Mouse (Mus musculus): ENCODE measurements at regions not wholly inside any gene's neighbourhood (a gene's known extent, or its start where the extent isn't known, plus 50 kb on each side); places are given as distances from the start of the nearest gene placed in this dataset.

DNA sequence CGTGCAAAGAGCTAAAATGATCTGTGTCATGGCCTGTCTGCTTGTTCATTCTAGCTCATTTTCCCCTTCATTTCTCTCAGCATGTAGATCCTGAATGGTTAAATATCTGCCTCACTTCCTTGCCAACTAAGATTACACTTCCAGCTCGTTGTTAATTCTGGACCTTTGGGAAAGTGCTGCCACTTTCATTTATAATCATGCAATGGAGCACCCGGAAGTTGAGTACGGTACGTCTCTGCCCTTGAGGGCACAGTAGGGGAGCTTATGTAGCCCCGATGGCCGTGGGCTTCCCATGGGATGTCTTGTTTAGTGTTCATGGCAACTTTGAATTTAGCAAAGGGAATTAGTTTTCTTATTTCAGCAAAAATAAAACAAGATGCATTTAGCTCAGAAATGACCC, 334.4 kb downstream of the Kcnrg start:
- TF ChIP-seq CTCF (IDR thresholded peaks at IDR 0.05) (no peak), EP300 (IDR thresholded peaks at IDR 0.05) (no peak)
